Mouse (Mus musculus) stomach, embryonic 14.5 days (tissue): ENCODE results near the gene Itpr3. TPM values are rescaled to one million over a fixed set of nuclear protein-coding genes. Genes with fewer than 3 reads are reported as not detected.

Experiments
- ATAC-seq: fragments of 200-750 bp; cut with Nextera tagmentation; 2 replicates; pipeline ENCODE4 v1.8.0; 2017; ENCODE audit warnings: low read depth, moderate TSS enrichment; ENCODE audit not compliant: insufficient number of reproducible peaks, insufficient read depth, low FRiP score
- H3K27ac ChIP-seq: fragments of 300-500 bp; sonication (generic); 2 replicates; pipeline ENCODE4 v1.5.1; 2014; ENCODE audit warnings: mild to moderate bottlenecking, low read length, moderate library complexity, mixed read lengths
- H3K27me3 ChIP-seq: fragments of 300-500 bp; sonication (generic); 2 replicates; pipeline ENCODE4 v1.6.1; 2014; ENCODE audit warnings: low read length, control low read depth, mixed read lengths; ENCODE audit not compliant: control insufficient read depth, insufficient read depth
- H3K36me3 ChIP-seq: fragments of 300-500 bp; sonication (generic); 2 replicates; pipeline ENCODE4 v1.6.1; 2014; ENCODE audit warnings: mild to moderate bottlenecking, control low read depth, low read length, moderate library complexity, mixed read lengths; ENCODE audit not compliant: control insufficient read depth, insufficient read depth
- H3K4me1 ChIP-seq: fragments of 300-500 bp; sonication (generic); 2 replicates; pipeline ENCODE4 v1.6.1; 2014; ENCODE audit warnings: low read length, control low read depth, mixed read lengths; ENCODE audit not compliant: control insufficient read depth, insufficient read depth
- H3K4me2 ChIP-seq: fragments of 300-500 bp; sonication (generic); replicated peaks from 2 replicates; pipeline ENCODE4 v1.6.1; 2014; ENCODE audit warnings: low read depth, low read length, control low read depth
- H3K4me3 ChIP-seq: fragments of 300-500 bp; sonication (generic); 2 replicates; pipeline ENCODE4 v1.5.1; 2014; ENCODE audit warnings: low read depth, low read length, control low read depth
- H3K9ac ChIP-seq: fragments of 300-500 bp; sonication (generic); replicated peaks from 2 replicates; pipeline ENCODE4 v1.6.1; 2014; ENCODE audit warnings: low read depth, mild to moderate bottlenecking, control low read depth, low read length, moderate library complexity, mixed read lengths
- H3K9me3 ChIP-seq: fragments of 300-500 bp; sonication (generic); 2 replicates; pipeline ENCODE4 v1.6.1; 2016; ENCODE audit warnings: low read depth, low read length, control low read depth; ENCODE audit not compliant: control insufficient read depth
- WGBS: fragments of 180-500 bp; shearing (Covaris S2); extraction: QIAGEN DNeasy Blood & Tissue Kit; methylation state at CpG from one replicate; pipeline ENCODE4 v1.1.7; 2014; 5-methylcytosine and 5-hydroxymethylcytosine counted together
- polyA plus RNA-seq: library from polyadenylated mRNA; unstranded; fragments of >200 nt; fragmentation: Nextera tagmentation; extraction: Ambion mirVana; gene quantifications from 2 replicates; pipeline ENCODE4 v1.2.1, GENCODE M21; 2014

Itpr3 gene
- polyA plus RNA-seq, 1 experiment from 2014 or later, result 11.5 TPM

DNA sequence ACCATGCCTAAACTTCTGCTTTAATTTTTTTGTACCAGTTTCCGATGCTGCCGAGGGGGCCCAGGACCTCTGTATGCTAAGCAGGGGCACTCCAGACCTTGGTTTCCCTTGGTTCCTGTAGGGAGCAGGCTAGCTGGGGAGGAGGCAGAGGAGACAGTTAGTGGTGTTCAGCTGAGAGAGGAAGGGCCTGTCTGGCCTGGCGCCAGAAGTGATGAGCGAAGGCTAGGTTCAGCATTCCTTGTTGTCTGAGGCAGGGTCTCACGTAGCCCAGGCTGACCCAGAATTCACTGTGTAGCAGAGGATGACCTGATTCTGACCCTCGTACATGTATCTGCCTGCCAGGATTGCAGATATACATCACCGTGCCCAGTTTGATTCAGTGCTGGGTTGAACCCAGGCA is 13.8 kb downstream of the Itpr3 start:
- H3K4me1 ChIP-seq, result peaks cover 33% of the 10 kb centered on the region
- no peak for ATAC-seq
- no peaks in the 10 kb centered on the region for H3K9me3 ChIP-seq
- no peak overlapping the region for H3K4me2 ChIP-seq
- no peak overlapping the region for H3K9ac ChIP-seq
- no peak overlapping the region for H3K4me3 ChIP-seq
- H3K27me3 ChIP-seq, result no peaks in the 10 kb centered on the region
- H3K27ac ChIP-seq, result no peak overlapping the region
- no peaks in the 10 kb centered on the region for H3K36me3 ChIP-seq
- WGBS, result 91% methylated on average over 7 of the region's 7 CpGs

DNA sequence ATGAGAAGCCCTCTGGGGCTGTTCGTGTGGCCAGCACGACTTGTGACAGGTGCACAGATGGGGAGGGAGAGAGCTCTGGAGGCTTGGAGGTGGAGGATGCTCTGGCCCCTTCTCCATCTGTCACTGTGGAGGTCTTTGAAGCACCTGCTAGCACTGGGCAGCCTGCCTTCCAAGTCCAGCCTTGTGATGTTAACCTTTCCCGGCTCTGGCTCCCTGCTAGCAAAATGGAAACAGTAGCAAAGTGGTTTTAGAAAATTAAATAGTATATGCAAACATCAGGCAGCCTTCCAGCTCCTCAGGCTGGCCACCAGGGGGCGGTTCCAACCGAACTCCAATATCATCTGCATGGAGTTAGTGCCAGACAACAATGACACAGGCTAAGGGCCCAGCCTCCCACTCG is 14.5 kb downstream of the Itpr3 start:
- no peaks in the 10 kb centered on the region for H3K9me3 ChIP-seq
- H3K27ac ChIP-seq, result no peak overlapping the region
- H3K4me1 ChIP-seq, result peaks cover 30% of the 10 kb centered on the region
- H3K36me3 ChIP-seq, result no peaks in the 10 kb centered on the region
- WGBS, result 49% methylated on average over 6 of the region's 6 CpGs
- H3K4me2 ChIP-seq, result no peak overlapping the region
- H3K9ac ChIP-seq, result no peak overlapping the region
- no peak overlapping the region for H3K4me3 ChIP-seq
- no peak for ATAC-seq
- no peaks in the 10 kb centered on the region for H3K27me3 ChIP-seq

DNA sequence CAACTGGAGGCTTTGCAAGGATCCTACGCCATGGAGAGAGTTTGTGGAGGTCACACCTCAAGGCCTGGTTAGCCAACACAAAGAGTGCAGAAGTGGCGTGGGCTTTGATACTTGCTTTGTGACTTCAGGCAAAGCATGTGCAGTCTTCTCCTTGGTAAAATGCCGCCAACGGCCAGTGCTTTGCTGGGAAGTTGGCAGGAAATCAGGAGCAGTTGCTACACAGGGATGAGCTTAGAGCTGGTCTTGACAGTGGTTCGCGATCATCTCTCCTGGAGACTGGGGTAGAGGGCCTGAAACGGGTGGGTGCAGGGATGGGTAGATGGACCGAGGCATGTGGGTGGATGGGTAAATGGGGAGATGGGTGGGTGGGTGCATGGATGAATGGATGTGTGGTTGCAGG is 15.3 kb downstream of the Itpr3 start:
- no peak overlapping the region for H3K9ac ChIP-seq
- ATAC-seq, result no peak
- H3K27me3 ChIP-seq, result no peaks in the 10 kb centered on the region
- H3K27ac ChIP-seq, result no peak overlapping the region
- H3K4me2 ChIP-seq, result no peak overlapping the region
- H3K36me3 ChIP-seq, result no peaks in the 10 kb centered on the region
- no peaks in the 10 kb centered on the region; the same call in 1 of the 2 replicates for H3K9me3 ChIP-seq
- WGBS, result 91% methylated on average over 8 of the region's 8 CpGs
- H3K4me3 ChIP-seq, result no peak overlapping the region
- peaks cover 24% of the 10 kb centered on the region for H3K4me1 ChIP-seq

DNA sequence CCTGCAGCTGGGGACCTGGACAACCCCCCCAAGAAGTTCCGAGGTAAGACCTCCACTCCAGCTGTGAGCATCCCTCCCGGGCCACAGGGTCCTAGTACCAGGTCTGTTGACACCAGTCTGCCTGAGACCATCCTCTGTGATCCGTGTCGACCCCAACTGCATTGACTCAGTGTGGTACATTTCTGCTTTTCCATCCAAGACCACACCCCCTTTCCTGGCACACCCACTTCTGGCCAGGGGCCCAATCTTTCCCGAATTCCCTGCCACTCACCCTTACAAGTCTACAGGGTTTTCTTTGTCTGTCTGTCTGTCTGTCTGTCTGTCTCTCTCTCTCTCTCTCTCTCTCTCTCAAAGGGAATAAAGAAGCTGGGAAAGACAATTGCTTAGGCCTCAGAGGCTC is 16.0 kb downstream of the Itpr3 start:
- Histone ChIP-seq H3K36me3 (no peaks in the 10 kb centered on the region), H3K9me3 (no peaks in the 10 kb centered on the region; the same call in 1 of the 2 replicates), H3K27ac (no peak overlapping the region), H3K9ac (no peak overlapping the region), H3K27me3 (no peaks in the 10 kb centered on the region), H3K4me1 (peaks cover 24% of the 10 kb centered on the region), H3K4me3 (no peak overlapping the region), H3K4me2 (no peak overlapping the region)
- 78% methylated on average over 5 of the region's 5 CpGs for WGBS
- ATAC-seq, result no peak

DNA sequence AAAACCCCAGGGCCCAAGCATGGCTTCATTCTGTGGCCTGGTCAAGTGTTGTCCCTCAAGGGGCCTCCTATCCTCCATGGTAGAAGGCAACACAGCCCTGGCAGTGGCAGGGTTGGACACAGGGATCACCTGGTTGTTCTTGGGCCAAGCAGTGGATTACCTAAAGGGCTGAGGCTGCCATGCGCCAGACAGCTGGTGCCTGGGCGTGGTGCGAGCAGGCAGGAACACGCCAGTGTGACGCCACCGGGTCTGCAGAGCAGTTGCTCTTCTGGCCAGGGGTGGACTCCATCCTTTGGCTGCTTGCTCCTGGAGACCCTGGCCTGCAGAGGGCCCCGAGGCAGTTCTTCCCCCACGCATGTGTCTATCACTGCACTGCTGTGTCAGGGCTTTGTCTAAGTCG is 16.7 kb downstream of the Itpr3 start:
- Histone ChIP-seq H3K4me3 (no peak overlapping the region), H3K4me2 (no peak overlapping the region), H3K4me1 (peaks cover 24% of the 10 kb centered on the region), H3K27ac (no peak overlapping the region), H3K9ac (no peak overlapping the region), H3K9me3 (no peaks in the 10 kb centered on the region; the same call in 1 of the 2 replicates), H3K36me3 (no peaks in the 10 kb centered on the region), H3K27me3 (no peaks in the 10 kb centered on the region)
- WGBS, result 68% methylated on average over 9 of the region's 9 CpGs
- ATAC-seq, result no peak

DNA sequence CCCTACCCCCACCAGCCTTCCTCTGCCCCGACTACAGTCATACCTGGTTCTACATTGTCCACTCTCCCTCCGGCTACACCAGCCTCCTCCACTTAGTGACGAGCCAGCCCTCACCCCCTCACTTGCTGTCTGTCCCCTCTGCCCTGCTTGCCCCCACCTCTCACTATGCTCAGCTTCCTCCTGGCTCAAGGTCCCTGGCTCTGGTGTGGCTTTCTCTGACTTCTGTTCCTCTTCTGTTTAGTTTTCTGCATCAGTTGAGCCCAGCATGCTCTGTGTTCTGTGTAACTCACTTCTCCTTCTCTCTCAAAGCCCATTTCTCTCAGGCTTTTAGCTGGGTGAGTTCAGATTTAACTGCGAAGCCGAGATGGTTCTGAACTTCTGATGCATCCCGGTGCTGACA is 17.1 kb downstream of the Itpr3 start:
- Histone ChIP-seq H3K36me3 (no peaks in the 10 kb centered on the region), H3K4me1 (peaks cover 22% of the 10 kb centered on the region), H3K9me3 (no peaks in the 10 kb centered on the region; the same call in 1 of the 2 replicates), H3K9ac (no peak overlapping the region), H3K27me3 (no peaks in the 10 kb centered on the region), H3K4me2 (no peak overlapping the region), H3K4me3 (no peak overlapping the region), H3K27ac (0 out of 2 replicates have a peak overlapping the region, but pooled peaks have one; percentile 7)
- ATAC-seq, result no peak
- 50% methylated on average over 6 of the region's 6 CpGs for WGBS

DNA sequence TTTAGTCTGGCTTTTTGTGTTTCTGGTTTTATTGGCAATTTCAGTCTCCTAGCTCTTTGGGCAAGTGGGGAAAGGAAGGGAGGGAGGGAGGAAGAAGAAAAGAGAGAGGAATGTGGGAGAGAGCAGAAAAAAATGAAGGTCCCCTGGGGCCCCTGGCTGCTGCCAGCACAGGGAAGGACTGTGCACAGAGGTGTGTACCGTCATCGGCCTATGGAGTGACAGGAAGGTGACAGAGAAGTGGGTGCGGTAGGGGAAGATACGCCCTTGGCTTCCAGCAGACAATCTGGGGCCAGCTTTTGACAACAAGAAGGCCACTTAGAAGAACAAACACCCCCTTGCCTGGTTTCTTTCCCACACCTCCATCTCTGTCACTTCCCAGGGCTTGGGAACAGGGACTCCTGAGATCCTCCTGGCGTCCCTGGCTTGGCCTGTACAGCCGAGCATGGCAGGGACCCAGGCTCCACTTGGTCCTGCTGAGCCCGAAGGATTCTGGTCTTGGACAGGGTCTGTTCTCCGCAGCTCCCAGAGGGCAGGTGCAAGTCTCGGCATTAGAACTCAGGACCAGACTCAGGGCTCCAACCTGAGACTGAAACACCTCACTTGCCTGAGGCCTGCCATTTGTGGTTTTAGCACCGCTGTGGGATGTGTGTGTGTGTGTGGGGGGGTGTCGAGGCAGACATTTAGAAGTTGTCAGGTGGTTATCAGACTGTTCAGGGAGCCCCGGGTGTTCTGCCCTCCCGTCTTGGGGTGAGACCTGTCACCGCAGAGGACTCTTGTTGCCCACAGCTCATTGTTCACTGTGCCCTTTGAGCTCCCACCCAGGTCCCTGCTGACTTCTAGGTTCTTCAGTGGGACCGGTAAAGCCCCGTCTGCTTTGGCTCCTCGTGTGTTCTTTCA is 18.0 kb downstream of the Itpr3 start:
- ATAC-seq, result no peak
- H3K4me3 ChIP-seq, result no peak overlapping the region
- H3K9me3 ChIP-seq, result no peaks in the 10 kb centered on the region; the same call in 1 of the 2 replicates
- no peak overlapping the region for H3K4me2 ChIP-seq
- H3K4me1 ChIP-seq, result peaks cover 14% of the 10 kb centered on the region
- H3K36me3 ChIP-seq, result no peaks in the 10 kb centered on the region
- no peak overlapping the region for H3K9ac ChIP-seq
- H3K27ac ChIP-seq, result no peak overlapping the region
- H3K27me3 ChIP-seq, result no peaks in the 10 kb centered on the region
- 79% methylated on average over 17 of the region's 17 CpGs for WGBS

DNA sequence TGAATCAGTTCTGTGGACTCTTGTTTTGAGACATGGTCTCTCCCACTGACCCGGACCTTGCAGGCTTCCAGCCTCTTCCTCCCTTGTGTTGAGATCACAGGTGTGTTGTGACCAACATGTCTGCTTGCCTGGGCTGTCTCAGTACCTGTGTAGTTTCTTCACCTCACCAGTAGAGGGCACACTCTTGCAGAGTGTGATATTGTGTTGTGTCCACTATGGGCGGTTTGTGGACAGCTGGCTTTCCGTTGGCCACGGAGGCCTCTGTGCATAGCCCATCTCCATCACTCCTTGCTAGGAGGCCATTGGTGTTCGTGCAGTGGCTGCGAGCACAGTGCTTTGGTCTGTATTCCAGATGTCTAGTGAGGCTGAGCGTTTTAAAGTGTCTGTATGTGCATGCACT is 20.0 kb downstream of the Itpr3 start:
- no peaks in the 10 kb centered on the region for H3K36me3 ChIP-seq
- no peak overlapping the region for H3K4me2 ChIP-seq
- H3K9me3 ChIP-seq, result no peaks in the 10 kb centered on the region; the same call in 1 of the 2 replicates
- H3K9ac ChIP-seq, result no peak overlapping the region
- H3K27me3 ChIP-seq, result no peaks in the 10 kb centered on the region
- ATAC-seq, result no peak
- no peak overlapping the region for H3K4me3 ChIP-seq
- H3K27ac ChIP-seq, result no peak overlapping the region
- WGBS, result 96% methylated on average over 7 of the region's 7 CpGs
- peaks cover 12% of the 10 kb centered on the region; the same call in 1 of the 2 replicates for H3K4me1 ChIP-seq
